Mouse (Mus musculus): ENCODE results near the gene Cby1. TPM values are rescaled to one million over a fixed set of nuclear protein-coding genes. Genes with fewer than 3 reads are reported as not detected.

Gene Cby1
- polyA plus RNA-seq, 1 experiment from 2014 or later = 72.4 TPM

DNA sequence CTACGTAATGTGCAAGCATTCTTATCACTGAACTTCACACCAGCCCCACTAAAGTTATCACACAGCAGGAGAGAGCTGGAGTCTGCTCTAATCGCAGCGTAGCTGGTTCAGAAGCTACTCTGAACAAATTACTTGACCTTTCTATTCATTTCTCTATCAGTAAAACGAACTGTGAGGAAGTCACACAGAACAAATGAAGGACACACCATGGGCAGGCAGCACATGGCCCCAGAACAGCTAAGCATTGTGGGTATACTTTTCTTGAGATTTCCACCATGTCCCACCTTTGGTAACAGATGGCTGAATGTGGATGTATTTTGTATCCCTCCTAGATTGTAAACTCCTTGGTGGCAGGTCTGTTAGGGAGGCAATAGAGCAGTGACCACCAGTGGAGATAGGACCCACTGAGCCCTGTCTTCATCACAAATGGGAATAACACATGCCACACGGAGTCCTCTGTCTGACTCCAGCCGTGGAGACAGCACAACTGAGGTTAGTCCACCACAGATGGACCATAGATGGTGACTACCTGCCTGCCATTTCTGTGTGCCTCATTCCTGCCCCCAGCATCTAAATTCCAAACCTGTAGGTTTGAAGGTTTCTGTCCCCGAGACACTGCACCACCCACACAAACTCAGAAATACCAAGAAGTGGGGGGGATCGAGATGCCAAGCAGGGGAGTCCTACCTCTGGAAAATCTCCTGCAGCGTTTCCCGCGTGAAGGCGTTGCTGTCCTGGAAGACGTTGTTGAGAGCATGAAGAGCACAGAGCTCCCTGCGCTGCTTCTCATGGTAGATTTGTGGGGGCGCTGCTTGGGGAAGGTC, 27.3 kb downstream of the Cby1 start:
- no peaks in the 10 kb centered on the region for H3K9me3 ChIP-seq (ENCODE audit: control insufficient read depth, low read length)
- H3K27me3 ChIP-seq (ENCODE audit: control insufficient read depth, insufficient read depth, low read depth, low read length) = no peaks in the 10 kb centered on the region
- H3K36me3 ChIP-seq (ENCODE audit: control insufficient read depth, insufficient read depth, low read length) = no peaks in the 10 kb centered on the region
- peak overlapping the region; percentile 80 for H3K4me3 ChIP-seq (ENCODE audit: low read length)
- H3K4me2 ChIP-seq (ENCODE audit: low read depth, low read length) = peak overlapping the region; percentile 55
- H3K27ac ChIP-seq (ENCODE audit: low read length) = no peak overlapping the region
- peaks cover 33% of the 10 kb centered on the region for H3K4me1 ChIP-seq (replicated peaks; ENCODE audit: control insufficient read depth, insufficient read depth, low read length)
- 4% methylated on average over 15 of the region's 15 CpGs for WGBS
- no peak for ATAC-seq (ENCODE audit: low read depth)
- H3K9ac ChIP-seq (ENCODE audit: low read length) = peak overlapping the region; percentile 90

DNA sequence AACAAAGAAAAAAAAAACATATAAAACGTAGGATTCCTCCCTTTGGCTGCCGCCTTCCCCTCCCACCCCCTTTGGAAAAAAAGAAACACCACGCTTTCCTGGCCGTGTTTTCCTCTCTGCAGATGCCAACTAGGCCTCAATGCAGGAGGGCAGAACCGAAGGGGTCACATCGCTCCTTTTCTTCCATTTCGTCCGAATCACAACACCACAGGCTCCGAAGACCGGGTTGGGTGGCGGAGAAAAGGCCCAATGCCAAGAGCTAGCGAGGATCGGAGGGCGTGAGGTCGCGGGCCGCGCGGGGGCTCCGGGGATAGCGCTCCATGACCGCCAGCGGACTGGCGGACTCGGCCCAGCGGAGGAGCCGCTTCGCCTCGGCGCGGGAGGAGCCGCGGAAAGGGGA, 28.2 kb downstream of the Cby1 start:
- under 1% methylated on average over 33 of the region's 33 CpGs for WGBS
- H3K4me1 ChIP-seq (replicated peaks; ENCODE audit: control insufficient read depth, insufficient read depth, low read length) = peaks cover 41% of the 10 kb centered on the region

DNA sequence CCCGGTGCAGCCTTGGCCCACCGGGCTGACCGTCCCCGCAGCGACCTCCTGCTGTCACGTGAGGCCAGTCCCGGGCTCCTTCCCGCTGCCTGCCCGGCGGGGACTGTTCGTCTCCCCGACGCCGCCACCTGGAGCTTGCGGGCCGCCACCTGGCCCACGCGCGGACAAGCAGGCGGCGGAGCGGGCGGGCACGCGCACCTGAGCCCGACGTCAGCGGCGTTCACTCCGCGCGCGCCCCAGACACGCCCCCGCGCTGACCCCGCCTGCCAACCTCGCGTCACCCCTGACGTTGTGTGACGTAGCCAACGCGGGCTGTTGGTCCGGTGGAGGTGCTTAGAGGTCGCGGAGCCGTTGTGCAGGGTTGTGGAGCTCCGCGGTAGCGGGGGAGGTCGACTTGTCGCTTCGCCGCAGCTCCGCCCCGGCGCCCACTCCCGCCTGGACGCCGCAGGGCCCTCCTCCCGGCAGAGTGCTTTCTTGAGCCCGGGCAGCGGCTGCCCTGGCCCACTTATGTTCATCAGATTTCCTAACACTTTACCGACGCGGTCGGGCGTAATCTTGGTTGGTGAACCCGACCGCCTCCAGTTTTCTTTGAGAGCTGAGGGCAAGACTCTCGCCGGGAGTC, 28.8 kb downstream of the Cby1 start, which contains the start of gene Josd1:
Josd1 (minus strand) TSS at position 274 of the 622 bp plus-strand sequence.
- WGBS = under 1% methylated on average over 68 of the region's 72 CpGs
- H3K4me2 ChIP-seq (ENCODE audit: low read depth, low read length) = peak within 1 kb of the TSS; percentile 55
- peak within 1 kb of the TSS; percentile 98 for H3K27ac ChIP-seq (ENCODE audit: low read length)
- H3K9me3 ChIP-seq (ENCODE audit: control insufficient read depth, low read length) = no peaks in the 10 kb centered on the region
- H3K27me3 ChIP-seq (ENCODE audit: control insufficient read depth, insufficient read depth, low read depth, low read length) = no peaks in the 10 kb centered on the region
- peaks cover 45% of the 10 kb centered on the region for H3K4me1 ChIP-seq (replicated peaks; ENCODE audit: control insufficient read depth, insufficient read depth, low read length)
- H3K9ac ChIP-seq (ENCODE audit: low read length) = peak within 1 kb of the TSS; percentile 90
- ATAC-seq (ENCODE audit: low read depth) = peak; percentile 77
- H3K4me3 ChIP-seq (ENCODE audit: low read length) = peak within 1 kb of the TSS; percentile 80
- H3K36me3 ChIP-seq (ENCODE audit: control insufficient read depth, insufficient read depth, low read length) = no peaks in the 10 kb centered on the region

More for the DNA sequence above, 28.2 kb downstream of the Cby1 start:
- Histone ChIP-seq H3K9ac (ENCODE audit: low read length) (peak overlapping the region; percentile 90), H3K4me3 (ENCODE audit: low read length) (peak overlapping the region; percentile 80), H3K27me3 (ENCODE audit: control insufficient read depth, insufficient read depth, low read depth, low read length) (no peaks in the 10 kb centered on the region), H3K9me3 (ENCODE audit: control insufficient read depth, low read length) (no peaks in the 10 kb centered on the region), H3K36me3 (ENCODE audit: control insufficient read depth, insufficient read depth, low read length) (no peaks in the 10 kb centered on the region), H3K27ac (ENCODE audit: low read length) (peak overlapping the region; percentile 98), H3K4me2 (ENCODE audit: low read depth, low read length) (peak overlapping the region; percentile 55)
- no peak for ATAC-seq (ENCODE audit: low read depth)

DNA sequence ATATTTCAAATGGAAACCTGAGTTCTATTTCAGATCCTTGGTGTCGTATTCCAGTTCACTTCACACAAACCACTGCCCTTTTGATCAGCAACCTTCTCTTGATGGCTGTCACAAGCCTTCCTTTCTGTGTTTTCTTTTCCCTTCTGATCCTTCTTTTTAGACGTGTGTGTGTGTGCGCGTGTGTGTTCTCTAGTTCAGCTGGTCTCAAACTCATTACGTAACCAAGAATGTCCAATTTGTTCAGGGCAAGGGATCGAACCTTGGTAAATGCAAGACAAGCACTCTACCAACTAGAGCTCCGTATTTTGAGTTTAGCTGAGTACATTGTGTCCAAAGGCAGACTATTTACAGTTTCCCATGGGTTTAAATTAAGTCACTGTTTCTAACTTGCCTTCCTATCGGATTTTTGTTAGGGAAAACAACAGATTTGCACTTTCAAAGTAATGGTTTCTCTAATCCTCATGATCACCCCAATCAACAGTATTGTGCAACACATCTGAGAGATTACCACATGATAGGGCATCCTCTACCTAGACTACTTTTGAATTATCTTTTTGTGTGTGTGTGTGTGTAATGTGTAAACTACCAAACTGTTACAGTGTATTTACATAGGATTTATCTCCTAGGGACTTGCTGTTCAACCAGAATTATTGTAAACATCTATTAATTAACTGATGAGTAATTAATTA, 29.4 kb downstream of the Cby1 start:
- 3% methylated on average over 8 of the region's 8 CpGs for WGBS
- no peak for ATAC-seq (ENCODE audit: low read depth)
- peaks cover 46% of the 10 kb centered on the region for H3K4me1 ChIP-seq (replicated peaks; ENCODE audit: control insufficient read depth, insufficient read depth, low read length)
- H3K4me2 ChIP-seq (ENCODE audit: low read depth, low read length) = peak overlapping the region; percentile 55
- H3K27ac ChIP-seq (ENCODE audit: low read length) = peak overlapping the region; percentile 98
- no peaks in the 10 kb centered on the region for H3K36me3 ChIP-seq (ENCODE audit: control insufficient read depth, insufficient read depth, low read length)
- H3K9ac ChIP-seq (ENCODE audit: low read length) = peak overlapping the region; percentile 90
- no peaks in the 10 kb centered on the region for H3K27me3 ChIP-seq (ENCODE audit: control insufficient read depth, insufficient read depth, low read depth, low read length)
- no peaks in the 10 kb centered on the region for H3K9me3 ChIP-seq (ENCODE audit: control insufficient read depth, low read length)
- peak overlapping the region; percentile 80 for H3K4me3 ChIP-seq (ENCODE audit: low read length)

DNA sequence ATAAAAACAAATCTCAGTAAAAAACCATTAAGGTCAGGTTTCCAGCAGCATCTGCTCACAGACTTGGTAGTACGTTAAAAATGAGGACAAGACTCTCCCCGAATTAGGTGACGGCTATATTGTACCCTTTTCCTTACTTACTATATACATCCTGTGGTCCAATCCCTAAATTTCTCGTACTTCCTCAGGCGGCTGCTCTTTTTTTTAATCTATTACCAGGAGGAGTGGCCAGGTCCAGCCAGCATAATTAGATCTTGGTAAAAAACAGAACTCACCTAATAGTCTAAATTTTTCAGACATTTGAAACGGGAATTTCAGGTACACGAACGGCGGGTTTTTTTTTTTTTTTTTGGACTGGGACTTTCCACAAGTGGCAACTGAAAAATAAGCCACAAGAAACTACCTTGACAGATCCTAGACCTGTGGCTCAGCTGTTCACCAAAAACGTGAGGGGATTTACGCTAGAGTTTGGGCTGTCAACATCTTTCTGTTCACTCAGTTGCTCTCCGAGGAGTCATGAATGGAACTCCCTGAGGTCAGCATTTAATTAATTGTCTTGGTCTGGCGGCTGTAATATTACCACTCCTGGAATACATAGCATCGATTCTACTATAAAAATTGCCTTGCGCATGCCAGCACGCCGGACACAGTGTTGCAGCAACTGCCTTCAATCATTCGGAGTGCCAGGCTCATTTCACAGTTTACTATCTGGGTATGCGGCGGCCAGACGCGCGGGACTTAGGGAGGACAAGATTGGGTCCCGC, 30.8 kb downstream of the Cby1 start:
- Histone ChIP-seq H3K27ac (ENCODE audit: low read length) (peak overlapping the region; percentile 69; the same call in 1 of the 2 replicates), H3K4me3 (ENCODE audit: low read length) (peak overlapping the region; percentile 89), H3K4me1 (replicated peaks; ENCODE audit: control insufficient read depth, insufficient read depth, low read length) (peaks cover 35% of the 10 kb centered on the region), H3K4me2 (ENCODE audit: low read depth, low read length) (peak overlapping the region; percentile 79), H3K9ac (ENCODE audit: low read length) (peak overlapping the region; percentile 21), H3K36me3 (ENCODE audit: control insufficient read depth, insufficient read depth, low read length) (peaks cover 2% of the 10 kb centered on the region; the same call in 1 of the 2 replicates), H3K9me3 (ENCODE audit: control insufficient read depth, low read length) (no peaks in the 10 kb centered on the region), H3K27me3 (ENCODE audit: control insufficient read depth, insufficient read depth, low read depth, low read length) (no peaks in the 10 kb centered on the region)
- 8% methylated on average over 24 of the region's 24 CpGs for WGBS
- no peak for ATAC-seq (ENCODE audit: low read depth)

DNA sequence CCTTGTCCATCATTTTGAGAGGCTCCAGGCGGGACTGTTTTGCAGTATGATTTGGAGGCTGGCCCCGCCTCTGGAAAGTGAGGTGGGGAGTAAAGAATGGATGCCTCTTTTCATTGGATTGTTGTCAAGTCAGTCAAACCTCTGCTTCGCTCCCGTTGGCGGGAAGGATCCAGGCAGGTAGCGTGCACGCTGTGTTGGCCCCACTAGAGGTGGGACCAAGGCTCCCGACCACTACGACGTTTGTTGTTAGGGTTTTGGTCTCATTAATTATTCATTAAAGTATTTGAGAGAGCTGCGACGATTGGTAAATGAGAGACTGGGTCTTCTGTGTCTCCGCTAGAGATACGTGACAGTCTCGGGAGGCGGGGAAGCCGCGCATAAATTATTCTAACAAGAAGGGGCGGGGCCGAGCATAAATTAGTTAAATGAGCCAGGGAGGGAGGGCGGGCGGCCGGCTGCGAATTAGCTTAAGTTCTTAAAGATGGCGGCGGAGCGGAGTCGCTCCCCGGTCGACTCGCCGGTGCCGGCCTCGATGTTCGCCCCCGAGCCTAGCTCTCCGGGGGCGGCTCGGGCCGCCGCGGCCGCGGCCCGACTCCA, 31.5 kb downstream of the Cby1 start, which contains the start of gene Gtpbp1:
Gtpbp1 (plus strand) TSS at position 420 of the 597 bp plus-strand sequence.
- WGBS = under 1% methylated on average over 41 of the region's 45 CpGs
- Histone ChIP-seq H3K4me2 (ENCODE audit: low read depth, low read length) (peak within 1 kb of the TSS; percentile 98), H3K4me3 (ENCODE audit: low read length) (peak within 1 kb of the TSS; percentile 89), H3K27ac (ENCODE audit: low read length) (peak within 1 kb of the TSS; percentile 71), H3K9ac (ENCODE audit: low read length) (peak within 1 kb of the TSS; percentile 94), H3K36me3 (ENCODE audit: control insufficient read depth, insufficient read depth, low read length) (peaks cover 3% of the 10 kb centered on the region; the same call in 1 of the 2 replicates), H3K9me3 (ENCODE audit: control insufficient read depth, low read length) (no peaks in the 10 kb centered on the region), H3K27me3 (ENCODE audit: control insufficient read depth, insufficient read depth, low read depth, low read length) (no peaks in the 10 kb centered on the region), H3K4me1 (replicated peaks; ENCODE audit: control insufficient read depth, insufficient read depth, low read length) (peaks cover 28% of the 10 kb centered on the region)
- ATAC-seq (ENCODE audit: low read depth) = peak; percentile 95

DNA sequence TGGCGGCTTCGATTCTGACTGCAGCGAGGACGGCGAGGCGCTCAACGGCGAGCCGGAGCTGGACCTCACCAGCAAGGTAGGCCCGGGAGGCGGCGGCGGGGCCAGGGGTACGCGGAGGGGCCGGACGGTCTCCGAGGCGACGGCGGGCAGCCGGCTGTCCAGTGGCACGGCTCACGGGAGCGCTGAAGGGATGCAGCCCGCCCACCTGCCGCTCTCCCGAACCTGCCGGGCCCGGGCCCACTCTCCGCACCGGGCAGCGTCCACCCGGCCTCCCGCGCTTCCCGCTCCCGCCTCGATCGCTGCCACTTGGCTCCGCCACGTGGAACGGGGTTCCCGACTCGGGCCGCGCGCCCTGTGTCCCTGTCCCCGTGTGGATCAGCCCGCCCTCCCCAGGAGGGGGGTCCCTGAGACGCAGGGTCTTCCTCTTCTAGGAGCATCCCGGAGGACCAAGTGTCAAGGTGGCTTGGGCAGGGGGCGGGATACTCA, 32.1 kb downstream of the Cby1 start:
- peaks cover 22% of the 10 kb centered on the region for H3K4me1 ChIP-seq (replicated peaks; ENCODE audit: control insufficient read depth, insufficient read depth, low read length)
- H3K36me3 ChIP-seq (ENCODE audit: control insufficient read depth, insufficient read depth, low read length) = peaks cover 3% of the 10 kb centered on the region; the same call in 1 of the 2 replicates
- 0% methylated on average over 40 of the region's 53 CpGs for WGBS
- peak overlapping the region; percentile 71 for H3K27ac ChIP-seq (ENCODE audit: low read length)
- peak overlapping the region; percentile 89 for H3K4me3 ChIP-seq (ENCODE audit: low read length)
- no peaks in the 10 kb centered on the region for H3K9me3 ChIP-seq (ENCODE audit: control insufficient read depth, low read length)
- ATAC-seq (ENCODE audit: low read depth) = peak; percentile 5
- no peaks in the 10 kb centered on the region for H3K27me3 ChIP-seq (ENCODE audit: control insufficient read depth, insufficient read depth, low read depth, low read length)
- H3K9ac ChIP-seq (ENCODE audit: low read length) = peak overlapping the region; percentile 94
- peak overlapping the region; percentile 98 for H3K4me2 ChIP-seq (ENCODE audit: low read depth, low read length)

DNA sequence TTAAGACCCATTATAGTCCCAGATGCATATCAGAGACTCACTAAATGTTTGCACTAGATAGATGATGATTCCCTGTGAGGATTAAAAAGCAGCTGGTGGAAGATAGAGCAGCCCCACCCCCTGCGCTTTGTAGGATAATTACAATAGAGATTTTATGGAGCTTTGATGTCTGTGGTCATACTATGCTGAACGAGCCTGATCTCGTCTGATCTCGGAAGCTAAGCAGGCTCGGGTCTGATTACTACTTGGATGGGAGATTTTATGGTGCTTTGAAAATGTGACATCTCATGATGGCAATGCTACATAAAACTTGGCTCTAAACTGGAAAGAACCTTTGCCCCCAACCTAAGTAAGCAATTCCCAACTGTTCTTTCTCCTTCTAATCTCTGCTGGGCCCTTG, 33.3 kb downstream of the Cby1 start:
- peak overlapping the region; percentile 98; the same call in 1 of the 2 replicates for H3K4me2 ChIP-seq (ENCODE audit: low read depth, low read length)
- no peak overlapping the region for H3K4me3 ChIP-seq (ENCODE audit: low read length)
- peaks cover 3% of the 10 kb centered on the region; the same call in 1 of the 2 replicates for H3K36me3 ChIP-seq (ENCODE audit: control insufficient read depth, insufficient read depth, low read length)
- no peaks in the 10 kb centered on the region for H3K27me3 ChIP-seq (ENCODE audit: control insufficient read depth, insufficient read depth, low read depth, low read length)
- WGBS = 85% methylated on average over 5 of the region's 5 CpGs
- no peak overlapping the region for H3K9ac ChIP-seq (ENCODE audit: low read length)
- no peaks in the 10 kb centered on the region for H3K9me3 ChIP-seq (ENCODE audit: control insufficient read depth, low read length)
- H3K27ac ChIP-seq (ENCODE audit: low read length) = no peak overlapping the region
- ATAC-seq (ENCODE audit: low read depth) = no peak
- H3K4me1 ChIP-seq (replicated peaks; ENCODE audit: control insufficient read depth, insufficient read depth, low read length) = peaks cover 19% of the 10 kb centered on the region
